Mouse (Mus musculus) megakaryocyte-erythroid progenitor cell, adult 5-6 weeks (primary cell): ENCODE data around the gene R3hdm4. TPM values are rescaled to one million over a fixed set of nuclear protein-coding genes. Genes with fewer than 3 reads are reported as not detected.

Experiments used
- total RNA-seq, 2 experiments: library from RNA; stranded (forward) in 1 of 2; stranded (reverse) in 1 of 2; fragments of 200-1000, 215-1000 nt in 1 of 2; fragments of >200 nt in 1 of 2; fragmentation: Nextera tagmentation in 1 of 2; gene quantifications; 2 replicates each; pipeline ENCODE4 v1.2.3; 2014 to 2017

Gene R3hdm4
- total RNA-seq, 2 experiments from 2014 or later, result 38.9 to 80.3 TPM

Other genes starting within 250 kb of the R3hdm4 start
Only the 30 nearest of the 34 such genes appear.
- gene Bsg, start 216.7 kb downstream of the R3hdm4 start, total RNA-seq (2014; fragmentation: Nextera tagmentation), result 361 and 460 TPM in 2 replicates
- 350 and 443 TPM in 2 replicates for gene Bsg, start 216.7 kb downstream of the R3hdm4 start, total RNA-seq (2017)
- 0.50 TPM in 1 of 2 replicates, not detected in the other for gene Hcn2, start 204.6 kb downstream of the R3hdm4 start, total RNA-seq (2014; fragmentation: Nextera tagmentation)
- not detected in 2 replicates for gene Hcn2, start 204.6 kb downstream of the R3hdm4 start, total RNA-seq (2017)
- 45.2 and 51.7 TPM in 2 replicates for gene Polrmt, start 174.6 kb downstream of the R3hdm4 start, total RNA-seq (2014; fragmentation: Nextera tagmentation)
- 17.6 and 21.2 TPM in 2 replicates for gene Polrmt, start 174.6 kb downstream of the R3hdm4 start, total RNA-seq (2017)
- not detected in 2 replicates for gene Fgf22, start 166.1 kb downstream of the R3hdm4 start, total RNA-seq (2014; fragmentation: Nextera tagmentation)
- gene Fgf22, start 166.1 kb downstream of the R3hdm4 start, total RNA-seq (2017), result not detected in 2 replicates
- gene Rnf126, start 154.3 kb downstream of the R3hdm4 start, total RNA-seq (2014; fragmentation: Nextera tagmentation), result 76.0 and 106 TPM in 2 replicates
- gene Rnf126, start 154.3 kb downstream of the R3hdm4 start, total RNA-seq (2017), result 16.2 and 20.8 TPM in 2 replicates
- 0.49 and 0.96 TPM in 2 replicates for gene Fstl3, start 143.9 kb downstream of the R3hdm4 start, total RNA-seq (2014; fragmentation: Nextera tagmentation)
- gene Fstl3, start 143.9 kb downstream of the R3hdm4 start, total RNA-seq (2017), result 0.66 and 0.80 TPM in 2 replicates
- gene Prss57, start 130.2 kb downstream of the R3hdm4 start, total RNA-seq (2014; fragmentation: Nextera tagmentation), result 2.4 and 7.6 TPM in 2 replicates
- gene Prss57, start 130.2 kb downstream of the R3hdm4 start, total RNA-seq (2017), result 1.7 and 3.5 TPM in 2 replicates
- 7.6 and 11.1 TPM in 2 replicates for gene Palm, start 127.6 kb downstream of the R3hdm4 start, total RNA-seq (2014; fragmentation: Nextera tagmentation)
- gene Palm, start 127.6 kb downstream of the R3hdm4 start, total RNA-seq (2017), result 4.6 and 6.8 TPM in 2 replicates
- not detected in 2 replicates for gene Misp, start 100.2 kb downstream of the R3hdm4 start, total RNA-seq (2014; fragmentation: Nextera tagmentation)
- gene Misp, start 100.2 kb downstream of the R3hdm4 start, total RNA-seq (2017), result not detected in 2 replicates
- gene Ptbp1, start 66.8 kb downstream of the R3hdm4 start, total RNA-seq (2014; fragmentation: Nextera tagmentation), result 423 and 470 TPM in 2 replicates
- gene Ptbp1, start 66.8 kb downstream of the R3hdm4 start, total RNA-seq (2017), result 149 and 201 TPM in 2 replicates
- 2.5 and 8.7 TPM in 2 replicates for gene Prtn3, start 46.7 kb downstream of the R3hdm4 start, total RNA-seq (2014; fragmentation: Nextera tagmentation)
- 0.56 and 5.9 TPM in 2 replicates for gene Prtn3, start 46.7 kb downstream of the R3hdm4 start, total RNA-seq (2017)
- gene Plppr3, start 46.6 kb downstream of the R3hdm4 start, total RNA-seq (2014; fragmentation: Nextera tagmentation), result not detected in 2 replicates
- gene Plppr3, start 46.6 kb downstream of the R3hdm4 start, total RNA-seq (2017), result 5.8 and 15.0 TPM in 2 replicates
- 10.5 TPM in 1 of 2 replicates, not detected in the other for gene Elane, start 35.0 kb downstream of the R3hdm4 start, total RNA-seq (2014; fragmentation: Nextera tagmentation)
- 0.23 and 1.3 TPM in 2 replicates for gene Elane, start 35.0 kb downstream of the R3hdm4 start, total RNA-seq (2017)
- not detected in 2 replicates for gene Cfd, start 30.4 kb downstream of the R3hdm4 start, total RNA-seq (2014; fragmentation: Nextera tagmentation)
- gene Cfd, start 30.4 kb downstream of the R3hdm4 start, total RNA-seq (2017), result not detected in 2 replicates
- gene Med16, start 12.3 kb downstream of the R3hdm4 start, total RNA-seq (2014; fragmentation: Nextera tagmentation), result 17.1 and 21.7 TPM in 2 replicates
- 9.7 and 9.8 TPM in 2 replicates for gene Med16, start 12.3 kb downstream of the R3hdm4 start, total RNA-seq (2017)
- gene Gm26602, start 10.4 kb downstream of the R3hdm4 start, total RNA-seq (2014; fragmentation: Nextera tagmentation), result not detected in 2 replicates
- gene Gm26602, start 10.4 kb downstream of the R3hdm4 start, total RNA-seq (2017), result not detected in 2 replicates
- 0.31 TPM in 1 of 2 replicates, not detected in the other for gene Kiss1r, start 4.2 kb downstream of the R3hdm4 start, total RNA-seq (2014; fragmentation: Nextera tagmentation)
- 2.2 TPM in 1 of 2 replicates, not detected in the other for gene Kiss1r, start 4.2 kb downstream of the R3hdm4 start, total RNA-seq (2017)
- 4.4 and 5.9 TPM in 2 replicates for gene Arid3a, start 5.8 kb upstream of the R3hdm4 start, total RNA-seq (2014; fragmentation: Nextera tagmentation)
- 5.4 and 6.0 TPM in 2 replicates for gene Arid3a, start 5.8 kb upstream of the R3hdm4 start, total RNA-seq (2017)
- gene Wdr18, start 38.9 kb upstream of the R3hdm4 start, total RNA-seq (2014; fragmentation: Nextera tagmentation), result 82.9 and 86.4 TPM in 2 replicates
- gene Wdr18, start 38.9 kb upstream of the R3hdm4 start, total RNA-seq (2017), result 23.4 and 24.8 TPM in 2 replicates
- not detected in 2 replicates for gene Grin3b, start 49.5 kb upstream of the R3hdm4 start, total RNA-seq (2014; fragmentation: Nextera tagmentation)
- not detected in 2 replicates for gene Grin3b, start 49.5 kb upstream of the R3hdm4 start, total RNA-seq (2017)
- 75.5 and 83.0 TPM in 2 replicates for gene Tmem259, start 63.1 kb upstream of the R3hdm4 start, total RNA-seq (2014; fragmentation: Nextera tagmentation)
- 47.3 and 63.9 TPM in 2 replicates for gene Tmem259, start 63.1 kb upstream of the R3hdm4 start, total RNA-seq (2017)
- 18.0 and 24.6 TPM in 2 replicates for gene Cnn2, start 67.4 kb upstream of the R3hdm4 start, total RNA-seq (2014; fragmentation: Nextera tagmentation)
- 13.8 and 25.6 TPM in 2 replicates for gene Cnn2, start 67.4 kb upstream of the R3hdm4 start, total RNA-seq (2017)
- gene Abca7, start 75.3 kb upstream of the R3hdm4 start, total RNA-seq (2014; fragmentation: Nextera tagmentation), result 27.0 and 32.9 TPM in 2 replicates
- gene Abca7, start 75.3 kb upstream of the R3hdm4 start, total RNA-seq (2017), result 11.0 and 12.1 TPM in 2 replicates
- gene Arhgap45, start 95.4 kb upstream of the R3hdm4 start, total RNA-seq (2014; fragmentation: Nextera tagmentation), result 76.2 and 103 TPM in 2 replicates
- gene Arhgap45, start 95.4 kb upstream of the R3hdm4 start, total RNA-seq (2017), result 52.8 and 64.4 TPM in 2 replicates
- 145 and 157 TPM in 2 replicates for gene Polr2e, start 118.6 kb upstream of the R3hdm4 start, total RNA-seq (2014; fragmentation: Nextera tagmentation)
- gene Polr2e, start 118.6 kb upstream of the R3hdm4 start, total RNA-seq (2017), result 142 and 150 TPM in 2 replicates
- 566 and 603 TPM in 2 replicates for gene Gpx4, start 126.0 kb upstream of the R3hdm4 start, total RNA-seq (2014; fragmentation: Nextera tagmentation)
- gene Gpx4, start 126.0 kb upstream of the R3hdm4 start, total RNA-seq (2017), result 483 and 498 TPM in 2 replicates
- gene Sbno2, start 184.4 kb upstream of the R3hdm4 start, total RNA-seq (2014; fragmentation: Nextera tagmentation), result 34.4 and 39.7 TPM in 2 replicates
- gene Sbno2, start 184.4 kb upstream of the R3hdm4 start, total RNA-seq (2017), result 12.1 and 12.9 TPM in 2 replicates
- 152 and 213 TPM in 2 replicates for gene Stk11, start 194.6 kb upstream of the R3hdm4 start, total RNA-seq (2014; fragmentation: Nextera tagmentation)
- 116 and 174 TPM in 2 replicates for gene Stk11, start 194.6 kb upstream of the R3hdm4 start, total RNA-seq (2017)
- 282 and 325 TPM in 2 replicates for gene Atp5d, start 217.4 kb upstream of the R3hdm4 start, total RNA-seq (2014; fragmentation: Nextera tagmentation)
- gene Atp5d, start 217.4 kb upstream of the R3hdm4 start, total RNA-seq (2017), result 29.3 and 49.3 TPM in 2 replicates
- 5.2 and 10.5 TPM in 2 replicates for gene Cbarp, start 219.6 kb upstream of the R3hdm4 start, total RNA-seq (2014; fragmentation: Nextera tagmentation)
- 3.7 TPM in 1 of 2 replicates, not detected in the other for gene Cbarp, start 219.6 kb upstream of the R3hdm4 start, total RNA-seq (2017)